Mouse (Mus musculus): Measurements from ENCODE around the gene Atat1. TPM values are rescaled to one million over a fixed set of nuclear protein-coding genes. Genes with fewer than 3 reads are reported as not detected.
"Not testable (repeated sequence)": the region's sequence is repeated elsewhere in the genome, so short reads cannot be mapped to it uniquely, and the experiment has no call there.

The Atat1 gene
- polyA plus RNA-seq, 1 experiment: 63.9 TPM

GRCm38 (mm10) chr17:35937700-35938348, 27.9 kb upstream of the Atat1 start:
- Histone ChIP-seq H3K27ac (ENCODE audit: control insufficient read depth, insufficient read depth, low read length) (no peak overlapping the region), H3K4me3 (ENCODE audit: control insufficient read depth, insufficient read depth, low read length) (no peak overlapping the region), H3K4me1 (replicated peaks; ENCODE audit: control insufficient read depth, insufficient read depth, low read length) (no peaks in the 10 kb centered on the region), H3K36me3 (ENCODE audit: control insufficient read depth, insufficient read depth, low read length) (no peaks in the 10 kb centered on the region), H3K27me3 (ENCODE audit: control insufficient read depth, insufficient read depth, low read length) (no peaks in the 10 kb centered on the region)
- peak; percentile 57 for DNase-seq
- WGBS: 50% methylated on average over 2 of the region's 2 CpGs
- TF ChIP-seq CTCF (IDR thresholded peaks at IDR 0.05; ENCODE audit: borderline replicate concordance, control insufficient read depth, extremely low read depth, insufficient read depth, low read length, poor library complexity) (peak; percentile 36; the same call in 1 of the 2 replicates), POLR2A (IDR thresholded peaks at IDR 0.05; ENCODE audit: control insufficient read depth, extremely low read depth, insufficient read depth, low read length, poor library complexity) (no peak)

GRCm38 (mm10) chr17:35935763-35936162, 25.9 kb upstream of the Atat1 start:
- H3K36me3 ChIP-seq (ENCODE audit: control insufficient read depth, insufficient read depth, low read length); H3K27me3 ChIP-seq (ENCODE audit: control insufficient read depth, insufficient read depth, low read length); DNase-seq; H3K4me3 ChIP-seq (ENCODE audit: control insufficient read depth, insufficient read depth, low read length); H3K4me1 ChIP-seq (replicated peaks; ENCODE audit: control insufficient read depth, insufficient read depth, low read length); H3K27ac ChIP-seq (ENCODE audit: control insufficient read depth, insufficient read depth, low read length): not testable (repeated sequence)
- WGBS: 91% methylated on average over 14 of the region's 14 CpGs

GRCm38 (mm10) chr17:35932608-35933007, 22.7 kb upstream of the Atat1 start:
- H3K27me3 ChIP-seq (ENCODE audit: control insufficient read depth, insufficient read depth, low read length): no peaks in the 10 kb centered on the region
- no peak overlapping the region for H3K4me3 ChIP-seq (ENCODE audit: control insufficient read depth, insufficient read depth, low read length)
- no peak for TF ChIP-seq CTCF (IDR thresholded peaks at IDR 0.05; ENCODE audit: borderline replicate concordance, control insufficient read depth, extremely low read depth, insufficient read depth, low read length, poor library complexity)
- TF ChIP-seq POLR2A (IDR thresholded peaks at IDR 0.05; ENCODE audit: control insufficient read depth, extremely low read depth, insufficient read depth, low read length, poor library complexity): no peak
- 97% methylated on average over 4 of the region's 4 CpGs for WGBS
- DNase-seq: no peak
- peaks cover 36% of the 10 kb centered on the region for H3K36me3 ChIP-seq (ENCODE audit: control insufficient read depth, insufficient read depth, low read length)
- H3K4me1 ChIP-seq (replicated peaks; ENCODE audit: control insufficient read depth, insufficient read depth, low read length): no peaks in the 10 kb centered on the region
- H3K27ac ChIP-seq (ENCODE audit: control insufficient read depth, insufficient read depth, low read length): no peak overlapping the region

- no peaks in the 10 kb centered on the region for H3K27me3 ChIP-seq (ENCODE audit: control insufficient read depth, insufficient read depth, low read length)
- no peaks in the 10 kb centered on the region for H3K4me1 ChIP-seq (replicated peaks; ENCODE audit: control insufficient read depth, insufficient read depth, low read length)
- H3K4me3 ChIP-seq (ENCODE audit: control insufficient read depth, insufficient read depth, low read length): no peak overlapping the region
- H3K27ac ChIP-seq (ENCODE audit: control insufficient read depth, insufficient read depth, low read length): no peak overlapping the region
- TF ChIP-seq POLR2A (IDR thresholded peaks at IDR 0.05; ENCODE audit: control insufficient read depth, extremely low read depth, insufficient read depth, low read length, poor library complexity): no peak
- no peak for TF ChIP-seq CTCF (IDR thresholded peaks at IDR 0.05; ENCODE audit: borderline replicate concordance, control insufficient read depth, extremely low read depth, insufficient read depth, low read length, poor library complexity)
- no peak for DNase-seq
- 97% methylated on average over 12 of the region's 12 CpGs for WGBS
- peaks cover 55% of the 10 kb centered on the region for H3K36me3 ChIP-seq (ENCODE audit: control insufficient read depth, insufficient read depth, low read length)
Observed at GRCm38 (mm10) chr17:35930627-35931026, 20.8 kb upstream of the Atat1 start.

GRCm38 (mm10) chr17:35929534-35929933, 19.7 kb upstream of the Atat1 start:
- Histone ChIP-seq H3K36me3 (ENCODE audit: control insufficient read depth, insufficient read depth, low read length) (peaks cover 66% of the 10 kb centered on the region), H3K4me3 (ENCODE audit: control insufficient read depth, insufficient read depth, low read length) (no peak overlapping the region)
- WGBS: 100% methylated on average over 2 of the region's 2 CpGs

GRCm38 (mm10) chr17:35927471-35927870, 17.6 kb upstream of the Atat1 start:
- TF ChIP-seq POLR2A (IDR thresholded peaks at IDR 0.05; ENCODE audit: control insufficient read depth, extremely low read depth, insufficient read depth, low read length, poor library complexity) (no peak), CTCF (IDR thresholded peaks at IDR 0.05; ENCODE audit: borderline replicate concordance, control insufficient read depth, extremely low read depth, insufficient read depth, low read length, poor library complexity) (no peak)
- WGBS: 89% methylated on average over 1 of the region's 1 CpGs
- Histone ChIP-seq H3K4me3 (ENCODE audit: control insufficient read depth, insufficient read depth, low read length) (no peak overlapping the region), H3K4me1 (replicated peaks; ENCODE audit: control insufficient read depth, insufficient read depth, low read length) (no peaks in the 10 kb centered on the region), H3K36me3 (ENCODE audit: control insufficient read depth, insufficient read depth, low read length) (peaks cover 82% of the 10 kb centered on the region), H3K27ac (ENCODE audit: control insufficient read depth, insufficient read depth, low read length) (no peak overlapping the region), H3K27me3 (ENCODE audit: control insufficient read depth, insufficient read depth, low read length) (no peaks in the 10 kb centered on the region)
- no peak for DNase-seq

More at GRCm38 (mm10) chr17:35929534-35929933, 19.7 kb upstream of the Atat1 start:
- H3K27me3 ChIP-seq (ENCODE audit: control insufficient read depth, insufficient read depth, low read length): no peaks in the 10 kb centered on the region
- H3K27ac ChIP-seq (ENCODE audit: control insufficient read depth, insufficient read depth, low read length): no peak overlapping the region
- TF ChIP-seq CTCF (IDR thresholded peaks at IDR 0.05; ENCODE audit: borderline replicate concordance, control insufficient read depth, extremely low read depth, insufficient read depth, low read length, poor library complexity) (no peak), POLR2A (IDR thresholded peaks at IDR 0.05; ENCODE audit: control insufficient read depth, extremely low read depth, insufficient read depth, low read length, poor library complexity) (no peak)
- DNase-seq: no peak
- H3K4me1 ChIP-seq (replicated peaks; ENCODE audit: control insufficient read depth, insufficient read depth, low read length): no peaks in the 10 kb centered on the region

- Histone ChIP-seq H3K27ac (ENCODE audit: control insufficient read depth, insufficient read depth, low read length) (no peak overlapping the region), H3K4me3 (ENCODE audit: control insufficient read depth, insufficient read depth, low read length) (no peak overlapping the region), H3K27me3 (ENCODE audit: control insufficient read depth, insufficient read depth, low read length) (no peaks in the 10 kb centered on the region), H3K4me1 (replicated peaks; ENCODE audit: control insufficient read depth, insufficient read depth, low read length) (peaks cover 6% of the 10 kb centered on the region), H3K36me3 (ENCODE audit: control insufficient read depth, insufficient read depth, low read length) (peaks cover 53% of the 10 kb centered on the region)
- DNase-seq: no peak
- TF ChIP-seq POLR2A (IDR thresholded peaks at IDR 0.05; ENCODE audit: control insufficient read depth, extremely low read depth, insufficient read depth, low read length, poor library complexity) (no peak), CTCF (IDR thresholded peaks at IDR 0.05; ENCODE audit: borderline replicate concordance, control insufficient read depth, extremely low read depth, insufficient read depth, low read length, poor library complexity) (no peak)
- 94% methylated on average over 4 of the region's 4 CpGs for WGBS
Observed at GRCm38 (mm10) chr17:35923281-35923680, 13.4 kb upstream of the Atat1 start.

Data from thymus, adult 2 months (tissue).